Mouse (Mus musculus): ENCODE data around the gene Fgd5.

GRCm38 (mm10) chr6:92089982-92090381 is 111.3 kb downstream of the Fgd5 start:
- TF ChIP-seq POLR2A (IDR thresholded peaks at IDR 0.05; ENCODE audit: borderline replicate concordance, control insufficient read depth, low read depth, low read length): no peak
- no peak for TF ChIP-seq CTCF (IDR thresholded peaks at IDR 0.05; ENCODE audit: control insufficient read depth, insufficient read depth, low read length)

Data from bone marrow, adult 2 months (tissue).